Mouse (Mus musculus): ENCODE data around the gene Grid2.

Gene Grid2

GRCm38 (mm10) chr6:63590681-63591080 is 335.0 kb downstream of the Grid2 start:
- DNase-seq (ENCODE audit: inconsistent age in 2 of 2, low spot score in 1 of 2) = no peak

- DNase-seq (ENCODE audit: inconsistent age in 2 of 2, low spot score in 1 of 2) = no peak
Measured at GRCm38 (mm10) chr6:63609570-63609969, 353.9 kb downstream of the Grid2 start.

GRCm38 (mm10) chr6:63635970-63636369 is 380.3 kb downstream of the Grid2 start:
- no peak for DNase-seq (ENCODE audit: inconsistent age in 2 of 2, low spot score in 1 of 2)

GRCm38 (mm10) chr6:63659423-63659822 is 403.7 kb downstream of the Grid2 start:
- no peak for DNase-seq (ENCODE audit: inconsistent age in 2 of 2, low spot score in 1 of 2)

- DNase-seq (ENCODE audit: inconsistent age in 2 of 2, low spot score in 1 of 2) = no peak
Measured at GRCm38 (mm10) chr6:63685689-63686088, 430.0 kb downstream of the Grid2 start.

GRCm38 (mm10) chr6:63701684-63702083 is 446.0 kb downstream of the Grid2 start:
- DNase-seq (ENCODE audit: inconsistent age in 2 of 2, low spot score in 1 of 2) = no peak

- no peak for DNase-seq (ENCODE audit: inconsistent age in 2 of 2, low spot score in 1 of 2)
Measured at GRCm38 (mm10) chr6:63733740-63734139, 478.1 kb downstream of the Grid2 start.

- DNase-seq (ENCODE audit: inconsistent age in 2 of 2, low spot score in 1 of 2) = no peak
Measured at GRCm38 (mm10) chr6:63762535-63762934, 506.9 kb downstream of the Grid2 start.

GRCm38 (mm10) chr6:63794679-63795078 is 539.0 kb downstream of the Grid2 start:
- DNase-seq (ENCODE audit: inconsistent age in 2 of 2, low spot score in 1 of 2) = no peak

GRCm38 (mm10) chr6:63820236-63820635 is 564.6 kb downstream of the Grid2 start:
- DNase-seq (ENCODE audit: inconsistent age in 2 of 2, low spot score in 1 of 2) = no peak

- DNase-seq (ENCODE audit: inconsistent age in 2 of 2, low spot score in 1 of 2) = no peak
Measured at GRCm38 (mm10) chr6:63862628-63863027, 607.0 kb downstream of the Grid2 start.

GRCm38 (mm10) chr6:63877088-63877764 is 621.5 kb downstream of the Grid2 start:
- no peak for DNase-seq (ENCODE audit: inconsistent age in 2 of 2, low spot score in 1 of 2)

- no peak for DNase-seq (ENCODE audit: inconsistent age in 2 of 2, low spot score in 1 of 2)
Measured at GRCm38 (mm10) chr6:63877765-63878345, 622.2 kb downstream of the Grid2 start.

GRCm38 (mm10) chr6:63894714-63895113 is 639.0 kb downstream of the Grid2 start:
- DNase-seq (ENCODE audit: inconsistent age in 2 of 2, low spot score in 1 of 2) = no peak

- DNase-seq (ENCODE audit: inconsistent age in 2 of 2, low spot score in 1 of 2) = no peak
Measured at GRCm38 (mm10) chr6:63898171-63898570, 642.5 kb downstream of the Grid2 start.

- DNase-seq (ENCODE audit: inconsistent age in 2 of 2, low spot score in 1 of 2) = no peak
Measured at GRCm38 (mm10) chr6:63917035-63917570, 661.4 kb downstream of the Grid2 start.

GRCm38 (mm10) chr6:63921951-63922350 is 666.3 kb downstream of the Grid2 start:
- DNase-seq (ENCODE audit: inconsistent age in 2 of 2, low spot score in 1 of 2) = no peak

GRCm38 (mm10) chr6:63931201-63931600 is 675.5 kb downstream of the Grid2 start:
- DNase-seq (ENCODE audit: inconsistent age in 2 of 2, low spot score in 1 of 2) = no peak

- DNase-seq (ENCODE audit: inconsistent age in 2 of 2, low spot score in 1 of 2) = no peak
Measured at GRCm38 (mm10) chr6:63946721-63947120, 691.0 kb downstream of the Grid2 start.

- DNase-seq (ENCODE audit: inconsistent age in 2 of 2, low spot score in 1 of 2) = no peak
Measured at GRCm38 (mm10) chr6:63963789-63964188, 708.1 kb downstream of the Grid2 start.

- peak; percentile 20 to 28 for DNase-seq (ENCODE audit: inconsistent age in 2 of 2, low spot score in 1 of 2)
Measured at GRCm38 (mm10) chr6:63964269-63964668, 708.6 kb downstream of the Grid2 start.

GRCm38 (mm10) chr6:63964735-63965134 is 709.1 kb downstream of the Grid2 start:
- no peak for DNase-seq (ENCODE audit: inconsistent age in 2 of 2, low spot score in 1 of 2)

- DNase-seq (ENCODE audit: inconsistent age in 2 of 2, low spot score in 1 of 2) = no peak
Measured at GRCm38 (mm10) chr6:64046084-64046483, 790.4 kb downstream of the Grid2 start.

All from adrenal gland, adult (tissue).